Mouse (Mus musculus) thymus, adult 2 months (tissue): ENCODE results near the gene Fndc7.

Experiments used
- CTCF ChIP-seq: fragments of 200-500 bp; IDR thresholded peaks from 2 replicates; pipeline ENCODE4 v1.5.1; 2012; ENCODE audit warnings: mild to moderate bottlenecking, control low read depth, low read length, moderate library complexity, borderline replicate concordance; ENCODE audit not compliant: control insufficient read depth, poor library complexity, insufficient read depth; ENCODE audit errors: extremely low read depth
- POLR2A ChIP-seq: fragments of 200-500 bp; IDR thresholded peaks from 2 replicates; pipeline ENCODE4 v1.6.1; 2012; ENCODE audit warnings: mild to moderate bottlenecking, low read length, control low read depth, moderate library complexity; ENCODE audit not compliant: control insufficient read depth, poor library complexity, insufficient read depth; ENCODE audit errors: extremely low read depth

GRCm38 (mm10) chr3:108889908-108890307, at the start of gene Fndc7:
- TF ChIP-seq CTCF: no peak
- TF ChIP-seq POLR2A: no peak
